Mouse (Mus musculus): ENCODE data around the gene Lgals1. TPM values are rescaled to one million over a fixed set of nuclear protein-coding genes. Genes with fewer than 3 reads are reported as not detected.

The Lgals1 gene
- total and polyA plus RNA-seq, 3 experiments: 646 to 1,010 (median 974) TPM

GRCm38 (mm10) chr15:78913632-78914090 lies 12.9 kb upstream of the Lgals1 start, which contains the start of gene Pdxp (continued):
- TF ChIP-seq SMC3 (IDR thresholded peaks at IDR 0.05; ENCODE audit: low read depth, low read length) (no peak), GABPA (IDR thresholded peaks at IDR 0.05; ENCODE audit: low read depth, low read length) (no peak), POLR2AphosphoS2 (IDR thresholded peaks at IDR 0.05; ENCODE audit: low read length) (no peak), MYC (IDR thresholded peaks at IDR 0.05; ENCODE audit: low read depth, low read length) (no peak), ETS1 (IDR thresholded peaks at IDR 0.05; ENCODE audit: low read depth, low read length) (no peak), CTCF (IDR thresholded peaks at IDR 0.05 in 2 of 3, conservative IDR thresholded peaks at IDR 0.05 in 1 of 3; ENCODE audit: control insufficient read depth in 1 of 3, insufficient read depth in 1 of 3, low read depth in 2 of 3, low read length in 3 of 3, poor library complexity in 1 of 3, severe bottlenecking in 1 of 3) (no peak), TCF12 (IDR thresholded peaks at IDR 0.05; ENCODE audit: low read depth, low read length) (no peak), ELF1 (IDR thresholded peaks at IDR 0.05; ENCODE audit: low read depth, low read length) (no peak), UBTF (IDR thresholded peaks at IDR 0.05; ENCODE audit: borderline replicate concordance, insufficient read depth, low read depth, low read length) (no peak), ZNF384 (IDR thresholded peaks at IDR 0.05; ENCODE audit: low read depth, low read length) (no peak), NRF1 (IDR thresholded peaks at IDR 0.05; ENCODE audit: insufficient read depth, low read depth, low read length, poor library complexity, severe bottlenecking) (peak; percentile 52), USF1 (IDR thresholded peaks at IDR 0.05; ENCODE audit: low read depth, low read length) (no peak), HCFC1 (IDR thresholded peaks at IDR 0.05; ENCODE audit: low read depth, low read length) (no peak), RAD21 (IDR thresholded peaks at IDR 0.05; ENCODE audit: low read depth, low read length) (no peak), MYB (IDR thresholded peaks at IDR 0.05; ENCODE audit: low read depth, low read length) (no peak), GATA1 (IDR thresholded peaks at IDR 0.05; ENCODE audit: low read depth, low read length) (no peak), EP300 (IDR thresholded peaks at IDR 0.05; ENCODE audit: low read depth in 1 of 2, low read length in 2 of 2) (no peak), ZMIZ1 (IDR thresholded peaks at IDR 0.05; ENCODE audit: low read depth, low read length) (no peak), POLR2A (IDR thresholded peaks at IDR 0.05; ENCODE audit: control insufficient read depth in 1 of 2, insufficient read depth in 1 of 2, low read depth in 1 of 2, low read length in 2 of 2, poor library complexity in 1 of 2) (peak; percentile 86 to 93)

GRCm38 (mm10) chr15:78914091-78914822 lies 12.3 kb upstream of the Lgals1 start:
- Histone ChIP-seq H3K36me3 (ENCODE audit: control insufficient read depth in 1 of 2, insufficient read depth in 2 of 2, low read length in 2 of 2) (peaks cover 4 to 10% of the 10 kb centered on the region in 2 experiments; a peak in 3 of 4 replicates), H3K79me2 (ENCODE audit: control insufficient read depth, insufficient read depth, low read length, poor library complexity) (peaks cover 21% of the 10 kb centered on the region), H3K9ac (ENCODE audit: control insufficient read depth, low read depth, low read length, poor library complexity, severe bottlenecking) (peak overlapping the region; percentile 73), H3K9me3 (replicated peaks; ENCODE audit: insufficient read depth, low read length) (no peaks in the 10 kb centered on the region), H3K4me3 (ENCODE audit: control insufficient read depth in 1 of 2, insufficient read depth in 1 of 2, low read depth in 2 of 2, low read length in 2 of 2) (peak overlapping the region; percentile 63 to 74), H3K27ac (ENCODE audit: control insufficient read depth, low read depth, low read length) (peak overlapping the region; percentile 35), H3K4me1 (ENCODE audit: control insufficient read depth in 1 of 2, insufficient read depth in 2 of 2, low read length in 2 of 2) (peaks cover 2 to 26% of the 10 kb centered on the region in 2 experiments), H3K27me3 (ENCODE audit: control insufficient read depth in 1 of 2, insufficient read depth in 2 of 2, low read length in 2 of 2) (no peaks in the 10 kb centered on the region)
- TF ChIP-seq MXI1 (IDR thresholded peaks at IDR 0.05; ENCODE audit: low read depth, low read length) (0 out of 2 replicates have a peak, but pooled peaks have one; percentile 35), UBTF (IDR thresholded peaks at IDR 0.05; ENCODE audit: borderline replicate concordance, insufficient read depth, low read depth, low read length) (0 out of 2 replicates have a peak, but pooled peaks have one; percentile 37), NRF1 (IDR thresholded peaks at IDR 0.05; ENCODE audit: insufficient read depth, low read depth, low read length, poor library complexity, severe bottlenecking) (peak; percentile 67), SIN3A (IDR thresholded peaks at IDR 0.05; ENCODE audit: low read length) (0 out of 2 replicates have a peak, but pooled peaks have one; percentile 36), TCF12 (IDR thresholded peaks at IDR 0.05; ENCODE audit: low read depth, low read length) (no peak)
- DNase-seq (ENCODE audit: low read depth, low spot score): peak; percentile 67

Measured in MEL (cell line).